Mouse (Mus musculus): ENCODE data around the gene Snrpg.

DNA sequence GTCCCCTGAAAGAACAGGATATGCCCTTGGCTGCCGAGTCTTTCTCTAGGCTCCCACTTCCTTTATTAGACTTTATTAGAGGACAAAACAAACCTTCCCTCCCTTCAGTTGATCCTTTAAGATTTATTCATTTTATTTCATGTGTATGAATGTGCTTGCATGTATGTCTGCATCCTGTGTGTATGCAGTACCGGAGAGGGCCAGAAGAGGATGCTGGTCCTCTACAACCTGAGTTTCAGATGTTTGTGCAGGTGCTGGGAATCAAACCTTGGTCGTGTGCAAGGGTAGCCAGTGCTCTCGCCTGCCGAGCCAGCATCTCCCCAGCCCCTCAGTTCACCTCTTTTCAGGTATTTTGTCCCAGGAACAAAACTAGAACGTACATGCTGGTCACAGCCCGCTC, 9.7 kb upstream of the Snrpg start:
- TF ChIP-seq POLR2A (IDR thresholded peaks at IDR 0.05; ENCODE audit: extremely low read depth, insufficient read depth, low read length) (no peak), CTCF (IDR thresholded peaks at IDR 0.05; ENCODE audit: extremely low read depth, insufficient read depth, low read length) (no peak)

Data from cortical plate, adult 2 months (tissue).